Mouse (Mus musculus) liver, adult 2 months (tissue): ENCODE measurements around the gene Cfl2.

Experiments
- CTCF ChIP-seq: fragments of 200-500 bp; IDR thresholded peaks from 2 replicates; pipeline ENCODE4 v1.5.1; 2011; ENCODE audit warnings: low read depth, low read length, control low read depth
- POLR2A ChIP-seq: fragments of 200-500 bp; IDR thresholded peaks from 2 replicates; pipeline ENCODE4 v1.6.1; 2011; ENCODE audit warnings: low read length, control low read depth; ENCODE audit not compliant: insufficient read depth; ENCODE audit errors: extremely low read depth

GRCm38 (mm10) chr12:54830574-54830973, 32.1 kb downstream of the Cfl2 start:
- TF ChIP-seq CTCF, result peak; percentile 90
- no peak for TF ChIP-seq POLR2A
